In genomic region chr6:112946021-112946811, GRCm38 (mm10) we compare ENCODE assay signal across 8 mouse cellular contexts. TPM values are rescaled to one million over a fixed set of nuclear protein-coding genes. Genes with fewer than 3 reads are reported as not detected.
DNase-seq lines count a peak whose midpoint lies in the region; ATAC-seq and TF ChIP-seq lines count a peak whose summit lies in the region.

No protein-coding gene starts in this region.

- no peak overlapping the region; the same call in 1 of the 2 replicates for H3K9ac ChIP-seq in ES-E14 (ENCODE audit: insufficient read depth, low read depth, low read length, poor library complexity, severe bottlenecking)
- H3K9ac ChIP-seq in liver, embryonic 16.5 days (ENCODE audit: low read depth, low read length): no peak overlapping the region

- no peaks in the 10 kb centered on the region; the same call in 1 of the 2 replicates for H3K27me3 ChIP-seq in liver, embryonic 16.5 days (ENCODE audit: control insufficient read depth, insufficient read depth, low read depth, low read length)

- H3K4me3 ChIP-seq in ES-E14 (ENCODE audit: insufficient read depth in 1 of 2, low read depth in 1 of 2, low read length in 2 of 2, poor library complexity in 1 of 2, severe bottlenecking in 1 of 2): peak overlapping the region; percentile 68 to 71; a peak in 3 of 4 replicates
- H3K4me3 ChIP-seq in liver, embryonic 16.5 days (ENCODE audit: low read depth, low read length): peak overlapping the region; percentile 53

- no peak overlapping the region for H3K27ac ChIP-seq in ES-E14 (ENCODE audit: insufficient read depth, low read depth, low read length, poor library complexity, severe bottlenecking)
- H3K27ac ChIP-seq in liver, embryonic 16.5 days (ENCODE audit: low read length): no peak overlapping the region

- peaks cover 14 to 26% of the 10 kb centered on the region in 2 experiments for H3K4me1 ChIP-seq in ES-E14 (ENCODE audit: control insufficient read depth in 2 of 2, insufficient read depth in 2 of 2, low read length in 2 of 2, poor library complexity in 1 of 2)
- no peaks in the 10 kb centered on the region for H3K4me1 ChIP-seq in liver, embryonic 16.5 days (ENCODE audit: control insufficient read depth, low read depth, low read length)

- no peaks in the 10 kb centered on the region for H3K9me3 ChIP-seq in ES-E14 (ENCODE audit: control insufficient read depth, insufficient read depth, low read depth, low read length)
- no peaks in the 10 kb centered on the region for H3K9me3 ChIP-seq in liver, embryonic 16.5 days (replicated peaks; ENCODE audit: control insufficient read depth, low read length)

- in situ Hi-C loops in ES-E14 (cut with MboI; ENCODE audit: low sequenced_read_pairs in 2 of 2, unreplicated experiment in 2 of 2): no loop called here

- DNase-seq in kidney, adult 18-20 months: peak; percentile 16
- no peak for DNase-seq in kidney, adult 8-10 months
- no peak for DNase-seq in ES-E14 (ENCODE audit: low read depth, low spot score)
- peak; percentile 60 to 65 for DNase-seq in cerebellum, postnatal 25 days
- peak; percentile 20 to 21 for DNase-seq in heart, postnatal 14 days
- DNase-seq in T-cell, adult 2 months (ENCODE audit: low spot score): no peak
- DNase-seq in spleen, postnatal 36 days (ENCODE audit: low spot score in 2 of 2): no peak

- intact Hi-C loops in heart, postnatal 14 days (cut with DNase I): no loop called here

- H3K36me3 ChIP-seq in ES-E14 (ENCODE audit: control insufficient read depth, insufficient read depth, low read length, poor library complexity, severe bottlenecking): no peaks in the 10 kb centered on the region
- H3K36me3 ChIP-seq in liver, embryonic 16.5 days (ENCODE audit: control insufficient read depth, insufficient read depth): no peaks in the 10 kb centered on the region

- peak overlapping the region; percentile 72 for H3K4me2 ChIP-seq in liver, embryonic 16.5 days (ENCODE audit: low read depth, low read length)

- no peak for ATAC-seq in liver, embryonic 16.5 days (ENCODE audit: low read depth)

- 15% methylated on average over 12 of the region's 12 CpGs for WGBS in liver, embryonic 16.5 days (ENCODE audit: insufficient replicate concordance)

TF ChIP-seq in ES-E14, 5 proteins besides CTCF, POLR2A, EP300 and RAD21:
- TF ChIP-seq ZNF384 (IDR thresholded peaks at IDR 0.05; ENCODE audit: low read depth, low read length) (no peak), MAFK (IDR thresholded peaks at IDR 0.05; ENCODE audit: insufficient read depth, low read depth, low read length) (no peak), ZC3H11A (IDR thresholded peaks at IDR 0.05; ENCODE audit: borderline replicate concordance, low read depth, low read length) (no peak), HCFC1 (IDR thresholded peaks at IDR 0.05; ENCODE audit: borderline replicate concordance, insufficient read depth, low read length) (no peak), CHD2 (IDR thresholded peaks at IDR 0.05; ENCODE audit: low read depth, low read length) (no peak)

RNA-seq across cellular contexts. Expression of gene Srgap3, which starts 0.8 kb away (rescaled TPM):
- total RNA-seq in ES-E14 (2012; rRNA removed): 3.3 and 5.4 TPM in 2 replicates
- total RNA-seq in heart, postnatal 14 days (2021): 1 to 10 TPM; 1.5 to 1.9 TPM
- 0.22 and 0.28 TPM in 2 replicates for polyA plus RNA-seq in liver, embryonic 16.5 days (2015; fragmentation: Nextera tagmentation; extraction: Ambion mirVana)

Comparison
In these comparisons a context has a peak if more than half of its experiments do, and no peak if none do; other contexts are left out.
1. DNase-seq: peak in kidney, adult 18-20 months (single experiment), cerebellum, postnatal 25 days (2 of 2) and heart, postnatal 14 days (2 of 2); none in kidney, adult 8-10 months (0 of 2), ES-E14 (single experiment), T-cell, adult 2 months (single experiment) and spleen, postnatal 36 days (0 of 2).